Mouse (Mus musculus) layer of hippocampus, adult 9-11 months (tissue): ENCODE results near the gene Gm5622.
"Not testable (repeated sequence)": the region's sequence is repeated elsewhere in the genome, so short reads cannot be mapped to it uniquely, and the experiment has no call there.

Experiments
- DNase-seq: peaks from one replicate; pipeline ENCODE4 v3.0.0; 2022

Gm5622 gene

DNA sequence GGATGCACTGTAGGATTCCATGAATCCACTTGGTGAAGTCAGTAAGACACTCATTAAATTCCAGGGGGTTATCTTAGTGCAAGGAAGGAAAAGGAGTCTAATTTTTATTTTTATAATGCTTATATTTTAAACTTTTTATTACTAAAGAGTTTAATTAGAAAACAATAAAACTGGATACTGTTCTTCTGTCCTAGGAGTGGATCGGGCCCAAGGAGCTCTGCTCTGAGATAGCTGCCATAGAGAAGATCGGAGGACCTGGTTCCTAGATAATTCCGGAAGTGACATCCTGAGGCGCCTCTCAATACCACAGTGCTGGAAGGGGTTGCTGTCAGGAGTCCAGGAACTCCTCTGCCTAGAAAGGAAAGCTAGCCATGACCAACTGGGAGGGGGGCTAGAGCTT lies at the start of gene Gm5622:
TSS of gene Gm5622 (plus strand) at position 301 of the 400 bp plus-strand sequence.
- DNase-seq, result no peak

DNA sequence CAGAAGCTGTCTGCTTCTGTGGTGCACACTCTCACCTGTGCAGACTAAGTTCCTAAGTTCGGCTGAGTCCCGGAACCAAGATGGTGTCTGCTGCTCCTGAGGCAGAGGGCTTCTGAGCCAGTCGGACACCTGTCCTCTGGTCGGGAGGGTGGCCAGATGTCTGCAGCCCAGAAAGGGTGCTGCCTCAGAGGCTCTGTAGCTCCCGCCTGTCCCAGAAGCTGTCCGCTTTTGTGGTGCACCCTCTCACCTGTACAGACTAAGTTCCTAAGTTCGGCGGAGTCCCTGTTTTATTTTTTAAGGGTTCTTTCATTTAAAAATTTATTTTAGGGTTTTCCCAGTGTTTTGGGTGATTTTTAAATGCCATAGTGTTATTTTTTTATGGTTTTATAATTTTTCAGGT lies 45.2 kb upstream of the Gm5622 start:
- DNase-seq, result no peak

DNA sequence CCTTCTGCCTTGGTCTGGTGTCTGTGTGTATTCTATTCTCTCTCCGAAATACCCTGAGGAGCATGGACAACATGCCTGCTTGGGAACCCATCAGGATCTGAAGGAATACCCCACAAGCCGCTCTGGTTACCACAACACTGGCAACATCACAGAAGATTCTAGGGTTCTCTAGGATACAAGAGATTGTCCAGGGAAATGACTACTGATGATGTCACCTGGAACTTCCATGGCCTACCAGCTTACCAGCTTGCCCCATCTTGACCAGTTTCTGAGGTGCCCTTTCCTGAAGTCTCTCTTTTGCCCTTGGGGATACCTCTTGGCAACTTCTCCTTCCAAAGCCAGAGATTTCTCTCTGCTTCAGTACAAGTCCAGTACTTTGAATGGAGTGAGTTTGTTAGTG lies 21.4 kb downstream of the Gm5622 start, which contains the start of gene Gm17175:
TSS of gene Gm17175 (minus strand) at position 101 of the 400 bp plus-strand sequence.
- not testable (repeated sequence) for DNase-seq

DNA sequence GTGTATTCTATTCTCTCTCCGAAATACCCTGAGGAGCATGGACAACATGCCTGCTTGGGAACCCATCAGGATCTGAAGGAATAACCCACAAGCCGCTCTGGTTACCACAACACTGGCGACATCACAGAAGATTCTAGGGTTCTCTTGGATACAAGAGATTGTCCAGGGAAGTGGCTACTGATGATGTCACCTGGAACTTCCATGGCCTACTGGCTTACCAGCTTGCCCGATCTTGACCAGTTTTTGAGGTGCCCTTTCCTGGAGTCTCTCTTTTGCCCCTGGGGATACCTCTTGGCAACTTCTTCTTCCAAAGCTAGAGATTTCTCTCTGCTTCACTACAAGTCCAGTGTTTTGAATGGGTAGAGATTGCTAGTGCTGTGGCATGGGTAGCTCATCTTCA lies 39.4 kb downstream of the Gm5622 start, which contains the start of gene Gm17174:
TSS of gene Gm17174 (minus strand) at position 101 of the 400 bp plus-strand sequence.
- not testable (repeated sequence) for DNase-seq

DNA sequence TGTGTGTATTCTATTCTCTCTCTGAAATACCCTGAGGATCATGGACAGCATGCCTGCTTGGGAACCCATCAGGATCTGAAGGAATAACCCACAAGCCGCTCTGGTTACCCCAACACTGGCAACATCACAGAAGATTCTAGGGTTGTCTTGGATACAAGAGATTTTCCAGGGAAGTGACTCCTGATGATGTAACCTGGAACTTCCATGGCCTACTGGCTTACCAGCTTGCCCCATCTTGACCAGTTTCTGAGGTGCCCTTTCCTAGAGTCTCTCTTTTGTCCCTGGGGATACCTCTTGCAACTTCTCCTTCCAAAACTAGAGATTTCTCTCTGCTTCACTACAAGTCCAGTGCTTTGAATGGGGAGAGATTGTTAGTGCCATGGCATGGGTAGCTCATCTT lies 58.6 kb downstream of the Gm5622 start, which contains the start of gene Gm17078:
TSS of gene Gm17078 (minus strand) at position 101 of the 400 bp plus-strand sequence.
- DNase-seq, result no peak

DNA sequence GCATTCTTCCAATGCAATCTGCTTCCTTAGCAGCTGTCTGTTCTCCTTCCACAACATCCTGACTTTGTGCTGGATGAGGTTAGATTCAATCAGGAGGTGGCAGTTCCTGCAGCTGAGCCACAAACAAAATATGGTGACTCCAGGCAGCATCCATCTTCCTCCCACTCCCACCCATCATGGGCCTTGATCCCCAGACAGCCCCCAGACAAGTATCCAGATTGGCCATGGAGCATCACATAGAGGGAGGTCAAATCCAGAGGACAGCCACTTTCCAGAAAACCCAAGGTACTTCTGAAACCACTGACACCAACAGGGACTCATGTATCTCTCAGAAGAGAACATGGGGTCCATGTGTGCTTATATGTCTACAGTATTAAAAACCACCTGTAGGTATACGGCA lies 79.8 kb downstream of the Gm5622 start:
- DNase-seq, result peak; percentile 1

DNA sequence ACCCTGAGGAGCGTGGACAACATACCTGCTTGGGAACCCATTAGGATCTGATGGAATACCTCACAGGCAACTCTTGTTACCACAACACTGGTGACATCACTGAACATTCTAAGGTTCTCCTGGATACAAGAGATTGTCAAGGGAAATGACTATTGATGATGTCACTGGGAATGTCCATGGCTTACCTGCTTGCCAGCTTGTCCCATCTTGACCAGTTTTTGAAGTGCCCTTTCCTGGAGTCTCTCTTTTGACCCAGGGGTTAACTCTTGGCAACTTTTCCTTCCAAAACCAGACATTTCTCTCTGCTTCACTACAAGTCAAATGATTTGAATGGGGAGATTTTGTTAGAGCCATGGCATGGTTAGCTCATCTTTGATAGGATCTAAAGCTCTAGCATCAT lies 83.0 kb downstream of the Gm5622 start, which contains the start of gene Gm4181:
TSS of gene Gm4181 (minus strand) at position 101 of the 400 bp plus-strand sequence.
- not testable (repeated sequence) for DNase-seq

DNA sequence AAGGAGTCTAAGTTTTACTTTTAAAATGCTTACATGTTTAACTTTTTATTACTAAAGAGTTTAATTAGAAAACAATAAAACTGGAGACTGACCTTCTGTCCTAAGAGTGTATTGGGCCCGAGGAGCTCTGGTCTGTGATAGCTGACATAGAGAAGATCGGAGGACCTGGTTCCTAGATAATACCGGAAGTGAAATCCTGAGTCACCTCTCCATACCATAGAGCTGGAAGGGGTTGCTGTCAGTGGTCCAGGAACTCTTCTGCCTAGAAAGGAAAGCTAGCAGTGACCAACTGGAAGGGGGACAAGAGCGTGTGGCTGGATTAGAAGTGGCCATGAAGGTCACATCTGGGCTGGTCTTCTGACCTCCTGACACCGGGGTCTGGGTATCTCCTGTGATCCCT lies 124.7 kb downstream of the Gm5622 start:
- DNase-seq, result no peak

DNA sequence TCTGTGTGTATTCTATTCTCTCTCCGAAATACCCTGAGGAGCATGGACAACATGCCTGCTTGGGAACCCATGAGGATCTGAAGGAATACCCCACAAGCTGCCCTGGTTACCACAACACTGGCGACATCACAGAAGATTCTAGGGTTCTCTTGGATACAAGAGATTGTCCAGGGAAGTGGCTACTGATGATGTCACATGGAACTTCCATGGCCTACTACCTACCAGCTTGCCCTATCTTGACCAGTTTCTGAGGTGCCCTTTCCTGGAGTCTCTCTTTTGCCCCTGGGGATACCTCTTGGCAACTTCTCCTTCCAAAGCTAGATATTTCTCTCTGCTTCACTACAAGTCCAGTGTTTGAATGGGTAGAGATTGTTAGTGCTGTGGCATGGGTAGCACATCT lies 142.8 kb downstream of the Gm5622 start, which contains the start of gene Gm17079:
TSS of gene Gm17079 (minus strand) at position 101 of the 400 bp plus-strand sequence.
- not testable (repeated sequence) for DNase-seq
